Mouse (Mus musculus): ENCODE data around the gene Gtf2e1. TPM values are rescaled to one million over a fixed set of nuclear protein-coding genes. Genes with fewer than 3 reads are reported as not detected.
A peak's percentile ranks its signal among the peaks of the same experiment; 100 is the strongest.

The Gtf2e1 gene
- polyA plus RNA-seq, 1 experiment from 2014 or later: 41.9 TPM

- Histone ChIP-seq H3K9me3 (replicated peaks) (no peaks in the 10 kb centered on the region), H3K27ac (peak overlapping the region; percentile 79), H3K27me3 (no peaks in the 10 kb centered on the region), H3K4me2 (peak overlapping the region; percentile 74), H3K9ac (peak overlapping the region; percentile 87), H3K4me3 (peak overlapping the region; percentile 87), H3K36me3 (ENCODE audit: poor library complexity, severe bottlenecking) (peaks cover 25% of the 10 kb centered on the region), H3K4me1 (peaks cover 23% of the 10 kb centered on the region)
- 2% methylated on average over 22 of the region's 22 CpGs for WGBS
- ATAC-seq: peak; percentile 57
Observed at GRCm38 (mm10) chr16:37539240-37539610, 364 bp downstream of the Gtf2e1 start.

GRCm38 (mm10) chr16:37533369-37534068 is 6.1 kb downstream of the Gtf2e1 start:
- Histone ChIP-seq H3K9me3 (replicated peaks) (no peaks in the 10 kb centered on the region), H3K4me2 (no peak overlapping the region), H3K4me1 (peaks cover 17% of the 10 kb centered on the region), H3K9ac (no peak overlapping the region), H3K4me3 (no peak overlapping the region), H3K36me3 (ENCODE audit: poor library complexity, severe bottlenecking) (peaks cover 31% of the 10 kb centered on the region), H3K27me3 (no peaks in the 10 kb centered on the region), H3K27ac (no peak overlapping the region)
- no peak for ATAC-seq
- WGBS: 92% methylated on average over 8 of the region's 8 CpGs

- WGBS: 96% methylated on average over 1 of the region's 1 CpGs
- no peak for ATAC-seq
- H3K9ac ChIP-seq: no peak overlapping the region
Observed at GRCm38 (mm10) chr16:37532046-37532445, 7.5 kb downstream of the Gtf2e1 start.

GRCm38 (mm10) chr16:37530170-37530569 is 9.4 kb downstream of the Gtf2e1 start:
- Histone ChIP-seq H3K27ac (no peak overlapping the region), H3K4me1 (peaks cover 13% of the 10 kb centered on the region), H3K4me3 (no peak overlapping the region), H3K4me2 (no peak overlapping the region), H3K27me3 (no peaks in the 10 kb centered on the region), H3K36me3 (ENCODE audit: poor library complexity, severe bottlenecking) (peaks cover 28% of the 10 kb centered on the region), H3K9ac (no peak overlapping the region), H3K9me3 (replicated peaks) (no peaks in the 10 kb centered on the region)
- 93% methylated on average over 6 of the region's 6 CpGs for WGBS
- no peak for ATAC-seq

More at GRCm38 (mm10) chr16:37532046-37532445, 7.5 kb downstream of the Gtf2e1 start:
- no peaks in the 10 kb centered on the region for H3K27me3 ChIP-seq
- no peaks in the 10 kb centered on the region for H3K9me3 ChIP-seq (replicated peaks)
- no peak overlapping the region for H3K4me2 ChIP-seq
- H3K27ac ChIP-seq: no peak overlapping the region
- peaks cover 34% of the 10 kb centered on the region for H3K36me3 ChIP-seq (ENCODE audit: poor library complexity, severe bottlenecking)
- no peak overlapping the region for H3K4me3 ChIP-seq
- H3K4me1 ChIP-seq: peaks cover 13% of the 10 kb centered on the region

- 92% methylated on average over 3 of the region's 3 CpGs for WGBS
- Histone ChIP-seq H3K9ac (no peak overlapping the region), H3K27me3 (no peaks in the 10 kb centered on the region), H3K4me2 (no peak overlapping the region), H3K9me3 (replicated peaks) (peaks cover 5% of the 10 kb centered on the region; the same call in 1 of the 2 replicates), H3K4me1 (peaks cover 8% of the 10 kb centered on the region; the same call in 1 of the 2 replicates), H3K4me3 (no peak overlapping the region), H3K27ac (no peak overlapping the region), H3K36me3 (ENCODE audit: poor library complexity, severe bottlenecking) (peaks cover 34% of the 10 kb centered on the region)
- no peak for ATAC-seq
Observed at GRCm38 (mm10) chr16:37526688-37527223, 12.8 kb downstream of the Gtf2e1 start.

GRCm38 (mm10) chr16:37525121-37525520 is 14.5 kb downstream of the Gtf2e1 start:
- 98% methylated on average over 2 of the region's 2 CpGs for WGBS
- Histone ChIP-seq H3K27me3 (no peaks in the 10 kb centered on the region), H3K4me1 (peaks cover 8% of the 10 kb centered on the region; the same call in 1 of the 2 replicates), H3K36me3 (ENCODE audit: poor library complexity, severe bottlenecking) (peaks cover 47% of the 10 kb centered on the region), H3K4me3 (no peak overlapping the region), H3K9ac (no peak overlapping the region), H3K27ac (no peak overlapping the region), H3K4me2 (no peak overlapping the region), H3K9me3 (replicated peaks) (peaks cover 5% of the 10 kb centered on the region; the same call in 1 of the 2 replicates)
- no peak for ATAC-seq

GRCm38 (mm10) chr16:37522100-37522697 is 17.4 kb downstream of the Gtf2e1 start:
- Histone ChIP-seq H3K27ac (no peak overlapping the region), H3K4me1 (0 out of 2 replicates have a peak, but pooled peaks cover under 1% of the 10 kb centered on the region), H3K4me2 (no peak overlapping the region), H3K4me3 (no peak overlapping the region), H3K9me3 (replicated peaks) (peaks cover 5% of the 10 kb centered on the region; the same call in 1 of the 2 replicates), H3K9ac (no peak overlapping the region), H3K36me3 (ENCODE audit: poor library complexity, severe bottlenecking) (peaks cover 59% of the 10 kb centered on the region), H3K27me3 (no peaks in the 10 kb centered on the region)
- 91% methylated on average over 7 of the region's 7 CpGs for WGBS
- ATAC-seq: no peak

GRCm38 (mm10) chr16:37520190-37521040 is 19.2 kb downstream of the Gtf2e1 start:
- Histone ChIP-seq H3K36me3 (ENCODE audit: poor library complexity, severe bottlenecking) (peaks cover 64% of the 10 kb centered on the region), H3K4me2 (no peak overlapping the region), H3K27ac (no peak overlapping the region), H3K4me3 (no peak overlapping the region), H3K27me3 (no peaks in the 10 kb centered on the region), H3K4me1 (no peaks in the 10 kb centered on the region), H3K9me3 (replicated peaks) (peaks cover 5% of the 10 kb centered on the region; the same call in 1 of the 2 replicates), H3K9ac (no peak overlapping the region)
- 94% methylated on average over 2 of the region's 2 CpGs for WGBS
- ATAC-seq: no peak

- no peak for ATAC-seq
- H3K9me3 ChIP-seq (replicated peaks): peaks cover 5% of the 10 kb centered on the region; the same call in 1 of the 2 replicates
- 100% methylated on average over 1 of the region's 1 CpGs for WGBS
- H3K4me2 ChIP-seq: no peak overlapping the region
- no peak overlapping the region for H3K27ac ChIP-seq
- H3K4me3 ChIP-seq: no peak overlapping the region
- peaks cover 69% of the 10 kb centered on the region for H3K36me3 ChIP-seq (ENCODE audit: poor library complexity, severe bottlenecking)
- H3K27me3 ChIP-seq: no peaks in the 10 kb centered on the region
- no peaks in the 10 kb centered on the region for H3K4me1 ChIP-seq
- H3K9ac ChIP-seq: no peak overlapping the region
Observed at GRCm38 (mm10) chr16:37519721-37520120, 19.9 kb downstream of the Gtf2e1 start.

GRCm38 (mm10) chr16:37518662-37519061 is 20.9 kb downstream of the Gtf2e1 start:
- no peak overlapping the region for H3K4me3 ChIP-seq
- H3K27ac ChIP-seq: no peak overlapping the region
- no peaks in the 10 kb centered on the region for H3K27me3 ChIP-seq
- peaks cover 4% of the 10 kb centered on the region; the same call in 1 of the 2 replicates for H3K9me3 ChIP-seq (replicated peaks)
- no peak overlapping the region for H3K9ac ChIP-seq
- no peak overlapping the region for H3K4me2 ChIP-seq
- H3K4me1 ChIP-seq: no peaks in the 10 kb centered on the region
- ATAC-seq: no peak
- peaks cover 66% of the 10 kb centered on the region for H3K36me3 ChIP-seq (ENCODE audit: poor library complexity, severe bottlenecking)
- 88% methylated on average over 2 of the region's 2 CpGs for WGBS

GRCm38 (mm10) chr16:37517596-37518211 is 21.9 kb downstream of the Gtf2e1 start:
- WGBS: 97% methylated on average over 4 of the region's 4 CpGs

More at GRCm38 (mm10) chr16:37517596-37518211, 21.9 kb downstream of the Gtf2e1 start:
- H3K4me1 ChIP-seq: no peaks in the 10 kb centered on the region
- no peak overlapping the region for H3K9ac ChIP-seq
- H3K4me2 ChIP-seq: no peak overlapping the region
- H3K27me3 ChIP-seq: no peaks in the 10 kb centered on the region
- peaks cover 59% of the 10 kb centered on the region for H3K36me3 ChIP-seq (ENCODE audit: poor library complexity, severe bottlenecking)
- no peak overlapping the region for H3K4me3 ChIP-seq
- H3K27ac ChIP-seq: no peak overlapping the region
- ATAC-seq: no peak
- no peaks in the 10 kb centered on the region for H3K9me3 ChIP-seq (replicated peaks)

Data from forebrain, embryonic 13.5 days (tissue).